Mouse (Mus musculus) liver, embryonic 12.5 days (tissue): Measurements from ENCODE around the gene Arsa. TPM values are rescaled to one million over a fixed set of nuclear protein-coding genes. Genes with fewer than 3 reads are reported as not detected.

ENCODE experiments used
- ATAC-seq: fragments of 200-750 bp; cut with Nextera tagmentation; 2 replicates; pipeline ENCODE4 v1.8.0; 2017; ENCODE audit warnings: moderate number of reproducible peaks, mild to moderate bottlenecking, moderate library complexity
- H3K27ac ChIP-seq: fragments of 300-500 bp; sonication (generic); 2 replicates; pipeline ENCODE4 v1.5.1; 2016; ENCODE audit warnings: mild to moderate bottlenecking
- H3K27me3 ChIP-seq: fragments of 300-500 bp; sonication (generic); replicated peaks from 2 replicates; pipeline ENCODE4 v1.6.1; 2016; ENCODE audit warnings: mild to moderate bottlenecking, moderate library complexity
- H3K36me3 ChIP-seq: fragments of 300-500 bp; sonication (generic); 2 replicates; pipeline ENCODE4 v1.6.1; 2016; ENCODE audit warnings: mild to moderate bottlenecking, moderate library complexity
- H3K4me1 ChIP-seq: fragments of 300-500 bp; sonication (generic); 2 replicates; pipeline ENCODE4 v1.6.1; 2016
- H3K4me2 ChIP-seq: fragments of 300-500 bp; sonication (generic); 2 replicates; pipeline ENCODE4 v1.6.1; 2016; ENCODE audit warnings: mild to moderate bottlenecking, moderate library complexity
- H3K4me3 ChIP-seq: fragments of 300-500 bp; sonication (generic); 2 replicates; pipeline ENCODE4 v1.5.1; 2016; ENCODE audit warnings: mild to moderate bottlenecking, moderate library complexity
- H3K9ac ChIP-seq: fragments of 300-500 bp; sonication (generic); 2 replicates; pipeline ENCODE4 v1.6.1; 2016; ENCODE audit warnings: mild to moderate bottlenecking, moderate library complexity
- H3K9me3 ChIP-seq: fragments of 300-500 bp; sonication (generic); replicated peaks from 2 replicates; pipeline ENCODE4 v1.6.1; 2016; ENCODE audit warnings: mild to moderate bottlenecking, moderate library complexity
- WGBS: fragments of 180-500 bp; shearing (Covaris S2); methylation state at CpG from one replicate; pipeline ENCODE4 v1.1.7; 2016; ENCODE audit not compliant: insufficient replicate concordance; 5-methylcytosine and 5-hydroxymethylcytosine counted together
- polyA plus RNA-seq: library from polyadenylated mRNA; unstranded; fragments of >200 nt; fragmentation: Nextera tagmentation; extraction: Ambion mirVana; gene quantifications from 2 replicates; pipeline ENCODE4 v1.2.1, GENCODE M21; 2016

Arsa gene
- polyA plus RNA-seq, 1 experiment from 2014 or later = 7.0 TPM

DNA sequence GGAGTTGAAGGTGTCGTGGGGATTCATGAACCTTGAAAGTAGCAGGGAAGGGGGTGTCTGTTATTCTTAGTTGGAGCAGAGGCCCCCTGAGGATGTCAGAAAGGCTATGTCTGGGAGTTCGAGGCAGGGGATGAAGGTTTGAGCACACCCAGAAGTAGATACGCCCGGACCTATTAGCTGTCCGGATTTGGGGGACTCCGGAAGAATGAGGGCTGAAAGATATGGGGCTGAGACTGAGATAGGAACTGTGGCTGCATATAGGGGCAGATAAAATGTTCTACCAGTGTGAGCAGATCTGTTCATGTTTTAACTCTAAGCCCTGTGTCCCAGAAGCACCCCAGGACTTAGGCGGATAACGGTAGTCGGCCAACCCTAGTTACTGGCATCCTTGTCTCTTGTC is 27.6 kb upstream of the Arsa start:
- WGBS = 81% methylated on average over 9 of the region's 9 CpGs
- H3K27ac ChIP-seq = no peak overlapping the region
- peaks cover 45% of the 10 kb centered on the region for H3K36me3 ChIP-seq
- no peaks in the 10 kb centered on the region for H3K9me3 ChIP-seq
- H3K4me2 ChIP-seq = no peak overlapping the region
- no peak overlapping the region for H3K4me3 ChIP-seq
- peaks cover 23% of the 10 kb centered on the region for H3K4me1 ChIP-seq
- ATAC-seq = no peak
- no peak overlapping the region for H3K9ac ChIP-seq
- peaks cover 15% of the 10 kb centered on the region for H3K27me3 ChIP-seq

DNA sequence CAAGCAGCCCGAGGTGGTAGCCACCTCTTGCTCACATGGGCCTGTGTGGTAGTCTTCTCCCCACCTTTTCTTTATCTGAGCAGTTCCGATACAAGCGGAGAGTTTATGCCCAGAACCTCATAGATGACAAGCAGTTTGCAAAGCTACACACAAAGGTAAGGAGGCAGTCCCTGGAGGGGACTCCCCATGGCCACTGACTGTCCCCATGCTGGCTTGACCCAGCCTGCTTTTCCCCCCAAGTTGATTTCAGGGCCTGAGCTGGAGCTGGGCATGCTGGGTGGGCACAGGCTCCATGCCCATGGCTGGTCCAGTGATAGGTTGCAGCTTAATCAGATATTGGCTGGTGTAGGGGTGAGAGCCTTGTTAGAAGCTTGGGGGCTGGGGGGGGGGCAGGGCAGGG is 24.1 kb upstream of the Arsa start:
- no peak overlapping the region; the same call in 1 of the 2 replicates for H3K4me2 ChIP-seq

DNA sequence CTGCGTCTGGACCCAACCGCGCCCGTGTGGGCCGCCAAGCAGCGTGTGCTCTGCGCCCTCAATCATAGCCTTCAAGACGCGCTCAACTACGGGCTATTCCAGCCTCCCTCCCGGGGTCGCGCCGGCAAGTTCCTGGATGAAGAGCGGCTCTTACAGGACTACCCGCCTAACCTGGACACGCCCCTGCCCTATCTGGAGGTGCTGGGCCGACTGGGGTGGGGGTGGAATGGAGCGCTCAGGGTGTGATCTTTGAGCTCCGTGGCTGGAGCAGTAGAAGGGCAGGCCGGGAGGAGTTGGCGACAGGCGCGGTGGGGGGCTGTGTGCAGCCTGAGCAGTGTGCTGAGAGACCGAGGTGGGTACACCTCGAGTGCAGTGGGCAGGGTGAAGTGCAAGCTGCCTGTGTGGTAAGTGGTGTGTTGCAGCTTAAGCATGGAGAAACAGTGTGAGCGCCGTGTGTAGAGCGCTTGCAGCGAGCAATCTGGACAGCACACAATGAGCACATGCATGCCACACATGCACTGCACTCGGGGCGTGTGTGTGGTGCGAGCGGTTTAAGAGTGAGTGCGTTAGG is 23.1 kb upstream of the Arsa start:
- 8% methylated on average over 35 of the region's 35 CpGs for WGBS
- peak; percentile 56 for ATAC-seq
- H3K9ac ChIP-seq = peak overlapping the region; percentile 72
- H3K9me3 ChIP-seq = no peaks in the 10 kb centered on the region
- peaks cover 25% of the 10 kb centered on the region for H3K36me3 ChIP-seq
- H3K4me1 ChIP-seq = peaks cover 44% of the 10 kb centered on the region
- peak overlapping the region; percentile 68 for H3K4me3 ChIP-seq
- peak overlapping the region; percentile 94 for H3K4me2 ChIP-seq
- no peak overlapping the region for H3K27ac ChIP-seq
- H3K27me3 ChIP-seq = peaks cover 53% of the 10 kb centered on the region

More for the DNA sequence above, 24.1 kb upstream of the Arsa start:
- Histone ChIP-seq H3K27me3 (peaks cover 50% of the 10 kb centered on the region), H3K4me3 (no peak overlapping the region), H3K9me3 (no peaks in the 10 kb centered on the region), H3K36me3 (peaks cover 35% of the 10 kb centered on the region), H3K27ac (no peak overlapping the region), H3K9ac (no peak overlapping the region), H3K4me1 (peaks cover 44% of the 10 kb centered on the region)
- WGBS = 59% methylated on average over 3 of the region's 3 CpGs
- no peak for ATAC-seq

DNA sequence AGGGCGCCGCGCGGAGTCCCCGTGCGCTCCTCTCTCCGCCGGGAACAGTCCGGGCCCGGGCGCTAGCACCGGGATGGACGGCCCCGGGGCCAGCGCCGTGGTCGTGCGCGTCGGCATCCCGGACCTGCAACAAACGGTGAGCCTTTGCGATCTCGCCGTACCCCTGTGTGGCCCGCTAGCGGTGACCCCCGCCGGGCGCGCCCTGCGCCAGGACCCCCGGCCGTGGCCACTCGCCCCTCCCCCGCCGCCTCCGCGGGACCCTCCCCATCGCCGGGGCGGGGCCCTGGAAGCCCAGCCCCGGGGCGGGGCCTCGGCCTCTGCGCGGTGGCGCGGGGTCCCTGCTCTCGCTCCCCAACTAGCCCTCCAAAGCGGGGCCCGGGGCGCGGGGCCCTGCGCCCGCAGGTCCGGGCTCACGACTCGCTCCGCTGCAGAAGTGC is 22.6 kb upstream of the Arsa start:
- Histone ChIP-seq H3K4me3 (peak overlapping the region; percentile 68), H3K9ac (peak overlapping the region; percentile 72), H3K4me1 (peaks cover 43% of the 10 kb centered on the region), H3K4me2 (peak overlapping the region; percentile 94), H3K9me3 (no peaks in the 10 kb centered on the region), H3K36me3 (peaks cover 20% of the 10 kb centered on the region), H3K27me3 (peaks cover 53% of the 10 kb centered on the region), H3K27ac (peak overlapping the region; percentile 40)
- WGBS = 1% methylated on average over 38 of the region's 60 CpGs
- peak; percentile 51 for ATAC-seq

DNA sequence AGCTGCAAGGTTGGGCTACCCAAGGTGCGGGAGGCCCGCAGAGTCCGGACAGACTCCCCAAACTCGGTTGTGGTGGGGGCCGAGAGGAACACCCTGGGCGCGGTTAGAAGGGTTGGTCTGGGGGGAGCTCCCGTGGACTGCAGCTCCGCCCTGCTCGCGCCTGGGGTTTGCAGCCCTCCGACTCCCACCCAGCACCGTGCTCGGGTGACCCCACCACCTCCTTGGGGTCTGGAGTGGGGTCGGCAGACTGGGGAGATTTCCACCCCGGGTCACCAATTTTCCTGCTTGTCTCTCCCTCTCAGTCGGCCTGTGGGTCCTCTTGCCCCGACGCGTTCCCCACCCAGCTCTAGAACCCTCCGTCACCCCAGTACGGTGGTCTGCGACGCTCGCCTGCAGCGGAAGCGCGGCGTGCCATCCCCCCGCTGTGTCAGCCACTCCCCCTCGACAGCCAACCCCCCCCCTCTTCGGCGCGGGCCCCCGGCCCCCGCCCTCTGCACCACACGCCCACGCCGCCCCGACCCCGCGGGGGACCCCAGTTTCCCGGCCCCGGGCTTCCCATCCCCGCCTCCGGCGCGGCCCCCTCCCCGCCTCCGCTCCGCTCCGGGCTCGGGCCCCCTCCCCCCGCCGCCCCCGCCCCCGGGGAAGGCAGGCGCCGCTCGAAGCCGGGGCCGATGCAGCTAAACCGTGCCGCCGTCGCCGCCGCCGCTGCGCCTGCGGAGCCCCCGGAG is 21.9 kb upstream of the Arsa start, which contains the start of gene Shank3:
TSS of gene Shank3 (plus strand) at position 663 of the 728 bp plus-strand sequence.
- Histone ChIP-seq H3K27ac (peak within 1 kb of the TSS; percentile 40), H3K36me3 (peaks cover 13% of the 10 kb centered on the region), H3K9me3 (no peaks in the 10 kb centered on the region), H3K4me1 (peaks cover 38% of the 10 kb centered on the region), H3K4me3 (peak within 1 kb of the TSS; percentile 68), H3K4me2 (peak within 1 kb of the TSS; percentile 94), H3K9ac (peak within 1 kb of the TSS; percentile 72), H3K27me3 (peaks cover 53% of the 10 kb centered on the region)
- WGBS = under 1% methylated on average over 57 of the region's 72 CpGs
- peak; percentile 11; the same call in 1 of the 2 replicates for ATAC-seq

DNA sequence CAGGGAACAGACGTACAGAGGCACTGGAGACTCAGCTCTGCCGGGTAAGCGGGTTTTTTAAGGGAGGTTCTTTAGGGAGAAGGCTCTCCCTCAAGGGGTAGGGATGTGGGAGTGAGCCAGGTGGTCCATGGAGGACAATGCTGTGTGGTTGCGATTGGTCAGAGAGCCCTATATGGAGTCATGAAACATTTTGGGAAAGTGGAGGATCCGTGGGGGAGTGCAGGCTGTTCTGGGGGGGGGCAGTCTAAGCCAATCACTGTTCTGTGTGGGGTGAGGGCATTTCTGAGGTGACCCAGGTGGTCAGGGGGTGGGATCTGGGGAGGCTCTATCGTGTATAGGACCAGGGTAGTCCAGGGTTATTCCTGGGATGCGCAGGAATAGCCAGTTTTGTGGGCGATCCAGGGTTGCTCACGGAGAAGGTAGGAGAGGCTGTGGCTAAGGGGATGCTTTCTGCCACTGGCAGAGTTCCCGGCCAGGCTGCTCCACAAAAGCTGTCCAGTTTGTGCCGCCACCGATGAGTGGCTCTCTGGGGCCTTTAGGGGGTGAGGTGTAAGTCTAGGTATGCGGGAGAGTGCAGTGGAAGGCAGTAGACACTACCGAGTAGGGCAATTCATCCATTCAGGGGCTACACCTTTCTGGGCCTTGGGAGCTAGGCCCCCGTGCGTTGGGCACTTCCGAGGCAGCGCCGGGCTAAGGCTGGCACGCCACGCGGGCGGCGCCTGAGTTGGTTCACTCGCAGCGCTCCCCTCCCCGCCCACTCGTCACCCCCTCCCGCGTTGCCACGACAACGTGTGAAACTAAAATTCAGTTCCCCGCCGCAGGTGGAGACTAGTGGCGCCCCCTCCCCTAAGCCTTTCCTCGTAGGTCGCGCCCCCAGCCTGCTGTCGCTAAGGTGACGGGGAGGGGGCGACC is 21.1 kb upstream of the Arsa start:
- Histone ChIP-seq H3K36me3 (peaks cover 5% of the 10 kb centered on the region), H3K4me1 (peaks cover 38% of the 10 kb centered on the region), H3K4me3 (peak overlapping the region; percentile 68), H3K9me3 (no peaks in the 10 kb centered on the region), H3K9ac (peak overlapping the region; percentile 72), H3K4me2 (peak overlapping the region; percentile 94), H3K27me3 (peaks cover 53% of the 10 kb centered on the region), H3K27ac (peak overlapping the region; percentile 5)
- 1% methylated on average over 41 of the region's 41 CpGs for WGBS
- 0 out of 2 replicates have a peak, but pooled peaks have one; percentile 0 for ATAC-seq

DNA sequence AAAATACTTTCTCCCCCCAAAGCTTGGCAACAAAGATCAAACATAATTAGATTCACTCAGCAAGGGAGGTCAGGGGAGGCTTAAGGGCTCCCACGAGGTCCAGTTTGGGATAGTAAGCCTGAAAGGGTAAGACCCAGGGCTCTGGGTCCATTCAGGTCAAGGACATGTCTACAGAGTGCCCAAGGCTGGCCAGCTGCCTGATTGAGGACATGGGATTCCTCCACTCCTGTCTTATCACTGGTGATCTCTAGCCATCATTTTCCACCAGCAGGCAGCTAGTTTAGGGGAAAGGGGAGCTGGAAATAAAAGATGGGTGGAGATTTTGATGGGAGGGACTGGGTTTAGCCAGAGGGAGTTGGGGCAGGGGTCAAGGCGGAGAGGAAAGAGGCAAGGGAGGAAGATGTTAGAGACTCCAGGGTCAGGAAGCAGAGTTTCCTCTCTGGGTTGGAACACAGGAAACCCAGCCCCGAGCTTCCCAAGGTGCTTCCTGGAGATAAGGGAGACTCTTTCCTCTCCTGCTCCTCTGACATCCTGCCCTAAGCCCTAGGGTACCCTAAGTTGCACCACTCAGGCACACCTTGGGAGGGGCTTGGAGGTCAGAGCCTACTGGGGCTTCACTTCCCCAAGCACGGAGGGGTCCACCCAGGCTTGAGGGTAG is 20.3 kb upstream of the Arsa start:
- Histone ChIP-seq H3K27ac (peak overlapping the region; percentile 5; the same call in 1 of the 2 replicates), H3K4me3 (peak overlapping the region; percentile 68), H3K9me3 (no peaks in the 10 kb centered on the region), H3K27me3 (peaks cover 53% of the 10 kb centered on the region), H3K4me1 (peaks cover 38% of the 10 kb centered on the region), H3K36me3 (no peaks in the 10 kb centered on the region), H3K4me2 (0 out of 2 replicates have a peak overlapping the region, but pooled peaks have one; percentile 94), H3K9ac (no peak overlapping the region)
- peak; percentile 40 for ATAC-seq
- 8% methylated on average over 4 of the region's 4 CpGs for WGBS

DNA sequence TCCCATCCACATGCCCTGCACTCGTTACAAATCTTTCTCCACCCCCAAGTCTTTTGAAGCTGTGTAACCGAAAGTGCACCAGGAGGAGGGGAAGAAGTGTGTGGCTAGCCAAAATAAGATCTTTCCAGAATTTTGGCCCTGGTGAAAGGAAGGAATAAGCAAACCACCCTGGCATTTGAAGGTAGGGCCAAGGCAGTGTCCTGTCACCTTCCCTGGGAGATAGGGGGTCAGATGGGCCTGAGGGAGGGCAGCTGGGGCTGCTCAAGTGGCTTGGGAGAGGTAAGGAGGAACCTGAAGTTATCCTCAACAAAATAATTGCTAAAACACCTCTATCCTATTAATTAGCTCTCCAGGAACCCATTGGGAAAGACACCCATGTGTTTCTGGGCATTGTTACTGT is 19.6 kb upstream of the Arsa start:
- H3K4me2 ChIP-seq = no peak overlapping the region
- no peak overlapping the region for H3K4me3 ChIP-seq
- H3K27me3 ChIP-seq = peaks cover 53% of the 10 kb centered on the region
- no peak for ATAC-seq
- H3K27ac ChIP-seq = no peak overlapping the region
- peaks cover 38% of the 10 kb centered on the region for H3K4me1 ChIP-seq
- 55% methylated on average over 2 of the region's 2 CpGs for WGBS
- no peaks in the 10 kb centered on the region for H3K9me3 ChIP-seq
- H3K36me3 ChIP-seq = no peaks in the 10 kb centered on the region
- H3K9ac ChIP-seq = no peak overlapping the region

DNA sequence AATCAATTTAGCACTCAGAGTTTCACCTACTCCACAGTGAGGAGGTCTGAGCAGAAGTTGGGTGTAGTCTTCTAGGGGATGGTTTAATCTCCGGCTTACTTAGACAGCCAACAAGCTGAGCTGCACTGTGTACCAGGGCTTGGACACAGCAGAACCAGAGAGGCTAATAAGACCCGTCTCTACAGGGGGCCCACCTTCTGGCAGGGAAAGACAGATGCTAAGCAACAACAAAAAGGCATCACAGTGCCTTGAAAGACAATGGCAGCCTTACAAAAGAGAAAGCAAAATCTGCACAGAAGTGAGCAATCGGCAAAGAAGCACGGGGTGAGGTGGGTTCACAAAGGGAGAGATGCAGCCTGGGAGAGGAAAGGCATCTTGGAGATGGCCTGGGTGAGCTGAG is 18.9 kb upstream of the Arsa start:
- ATAC-seq = no peak
- Histone ChIP-seq H3K4me2 (no peak overlapping the region), H3K4me1 (peaks cover 34% of the 10 kb centered on the region), H3K9ac (no peak overlapping the region), H3K4me3 (no peak overlapping the region), H3K27me3 (peaks cover 48% of the 10 kb centered on the region), H3K27ac (no peak overlapping the region), H3K9me3 (no peaks in the 10 kb centered on the region), H3K36me3 (no peaks in the 10 kb centered on the region)
- WGBS = 59% methylated on average over 4 of the region's 4 CpGs

DNA sequence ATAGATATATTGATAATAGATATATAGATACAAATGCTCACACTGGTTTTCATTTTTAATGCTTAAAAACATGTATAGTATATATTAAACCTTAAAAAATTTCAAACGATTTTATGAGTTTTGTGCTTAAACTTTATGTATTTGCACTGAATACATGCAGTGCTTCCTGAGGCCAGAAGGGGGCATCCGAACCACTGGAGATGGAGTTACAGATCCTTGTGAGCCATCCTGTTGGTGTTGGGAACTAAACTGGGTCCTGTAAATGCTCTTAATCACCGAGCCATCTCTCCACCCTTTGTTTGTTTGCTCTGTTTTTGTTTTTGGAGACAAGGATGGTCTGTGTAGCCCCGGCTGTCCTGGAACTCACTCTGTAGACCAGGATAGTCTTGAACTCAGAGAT is 17.7 kb upstream of the Arsa start:
- Histone ChIP-seq H3K4me3 (no peak overlapping the region), H3K27ac (no peak overlapping the region), H3K27me3 (peaks cover 40% of the 10 kb centered on the region), H3K4me2 (no peak overlapping the region), H3K36me3 (no peaks in the 10 kb centered on the region), H3K4me1 (peaks cover 23% of the 10 kb centered on the region), H3K9me3 (no peaks in the 10 kb centered on the region), H3K9ac (no peak overlapping the region)
- 54% methylated on average over 4 of the region's 4 CpGs for WGBS
- ATAC-seq = no peak

DNA sequence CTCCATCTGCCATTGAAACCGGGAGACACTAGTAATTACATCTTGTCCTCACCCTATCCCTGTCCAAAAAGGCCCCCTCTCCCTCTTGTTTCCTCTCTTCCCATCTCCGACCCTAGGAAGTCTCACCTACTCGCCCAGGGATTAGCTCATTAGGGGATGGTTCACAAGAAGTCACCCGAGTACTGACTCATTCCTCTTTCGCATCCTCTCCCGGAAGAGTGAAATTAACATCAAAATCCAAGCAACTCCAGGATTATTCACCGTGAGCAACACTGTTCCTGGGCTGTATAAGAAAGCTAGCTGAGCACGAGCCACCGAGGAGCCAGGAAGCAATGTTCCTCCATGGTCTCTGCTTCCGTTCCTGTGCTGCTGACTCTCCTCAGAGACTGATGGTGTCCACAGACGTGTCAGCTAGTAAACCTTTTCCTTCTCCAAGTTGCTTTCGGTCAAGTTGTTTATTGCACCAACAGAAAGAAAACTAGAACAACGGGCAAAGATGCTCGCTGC is 11.4 kb upstream of the Arsa start:
- Histone ChIP-seq H3K9me3 (no peaks in the 10 kb centered on the region), H3K27ac (no peak overlapping the region), H3K4me2 (no peak overlapping the region), H3K4me3 (no peak overlapping the region), H3K9ac (no peak overlapping the region), H3K4me1 (no peaks in the 10 kb centered on the region), H3K27me3 (peaks cover 4% of the 10 kb centered on the region; the same call in 1 of the 2 replicates), H3K36me3 (no peaks in the 10 kb centered on the region)
- 34% methylated on average over 14 of the region's 14 CpGs for WGBS
- ATAC-seq = no peak
